Mouse (Mus musculus) myocyte (in vitro differentiated cells): ENCODE results near the gene Rpl38.

Experiments
- E2F4 ChIP-seq: IDR thresholded peaks from one replicate; pipeline ENCODE4 v1.6.1; 2011; ENCODE audit warnings: mild to moderate bottlenecking, control low read depth, moderate library complexity; ENCODE audit not compliant: insufficient read depth
- MAX ChIP-seq: IDR thresholded peaks from one replicate; pipeline ENCODE4 v1.6.1; 2011; ENCODE audit warnings: low read depth, mild to moderate bottlenecking, control low read depth
- MYOG ChIP-seq, 3 experiments: IDR thresholded peaks; one replicate each; pipeline ENCODE4 v1.6.1; 2011; ENCODE audit warnings: control low read depth in 2 of 3, low read depth in 2 of 3, mild to moderate bottlenecking in 2 of 3; ENCODE audit not compliant: insufficient read length in 2 of 3, control insufficient read depth in 1 of 3, insufficient read depth in 1 of 3
- POLR2A ChIP-seq: IDR thresholded peaks from one replicate; pipeline ENCODE4 v1.6.1; 2011; ENCODE audit warnings: low read depth, mild to moderate bottlenecking, control low read depth, moderate library complexity; ENCODE audit not compliant: insufficient read length
- TCF12 ChIP-seq: IDR thresholded peaks from one replicate; pipeline ENCODE4 v1.6.1; 2011; ENCODE audit warnings: mild to moderate bottlenecking, control low read depth; ENCODE audit not compliant: poor library complexity, insufficient read depth, severe bottlenecking
- USF1 ChIP-seq: IDR thresholded peaks from one replicate; pipeline ENCODE4 v1.6.1; 2011; ENCODE audit warnings: low read depth, mild to moderate bottlenecking, control low read depth, moderate library complexity

GRCm38 (mm10) chr11:114666786-114667185, 1.5 kb upstream of the Rpl38 start:
- TF ChIP-seq POLR2A = no peak
- TF ChIP-seq MAX = no peak
- no peak for TF ChIP-seq E2F4
- no peak for TF ChIP-seq MYOG (IDR thresholded peaks at IDR 0.05; ENCODE audit: control insufficient read depth in 1 of 3, insufficient read depth in 1 of 3, insufficient read length in 2 of 3, low read depth in 2 of 3)
- no peak for TF ChIP-seq USF1
- no peak for TF ChIP-seq TCF12
